Comparison of ENCODE assay signal across 19 mouse cellular contexts in genomic region chr2:180063338-180064131, GRCm38 (mm10). TPM values are rescaled to one million over a fixed set of nuclear protein-coding genes. Genes with fewer than 3 reads are reported as not detected.
"Had no signal": no experiment of that assay in that cellular context is flagged by ENCODE, and none has a peak within 500 bp of the region (broad histone marks: within the 10 kb centered on the region; RNA-seq: fewer than 3 reads in every experiment).

No protein-coding gene starts in this region.

- H3K9ac ChIP-seq: neural tube, embryonic 15.5 days; stomach, embryonic 15.5 days had no signal

- H3K27me3 ChIP-seq: neural tube, embryonic 15.5 days; stomach, embryonic 15.5 days had no signal

- DNase-seq: retina, postnatal 1 day; right cerebral cortex, adult 18-20 months; right cerebral cortex, postnatal 14 days; right cerebral cortex, postnatal 25 days; right cerebral cortex, postnatal 4 days; spleen, adult 18-20 months; thymus, adult 18-20 months; thymus, adult 2 months; thymus, postnatal 14 days; thymus, postnatal 25 days; thymus, postnatal 36 days; thymus, postnatal 4 days had no signal

- H3K9me3 ChIP-seq: neural tube, embryonic 15.5 days; stomach, embryonic 15.5 days had no signal

- H3K4me2 ChIP-seq: neural tube, embryonic 15.5 days; stomach, embryonic 15.5 days had no signal

- H3K27ac ChIP-seq: neural tube, embryonic 15.5 days; stomach, embryonic 15.5 days; stomach, postnatal 0 days had no signal

- H3K4me1 ChIP-seq: neural tube, embryonic 15.5 days; stomach, embryonic 15.5 days had no signal

- H3K4me3 ChIP-seq: neural tube, embryonic 15.5 days; stomach, embryonic 15.5 days had no signal

RNA-seq across cellular contexts. Expression of gene Hrh3, which starts 40.8 kb away (rescaled TPM):
- total RNA-seq: neutrophil, adult 5-6 weeks had no signal
- polyA plus RNA-seq: spleen, adult 2 months; stomach, embryonic 14.5 days; stomach, embryonic 16.5 days; stomach, postnatal 0 days had no signal
